Mouse (Mus musculus) adrenal gland, postnatal 10 days (tissue): ENCODE results near the gene Wnk2. TPM values are rescaled to one million over a fixed set of nuclear protein-coding genes. Genes with fewer than 3 reads are reported as not detected.

Experiments used
- DNase-seq: peaks from one replicate; pipeline ENCODE4 v3.0.0; 2021; ENCODE audit warnings: mixed read lengths
- total RNA-seq, 2 experiments: library from RNA; stranded (reverse); gene quantifications; 2 replicates each; pipeline ENCODE4 v1.2.3; 2021

The Wnk2 gene
- total RNA-seq, 2 experiments from 2014 or later, result 4.1 to 8.3 TPM

- no peak for DNase-seq
These were observed 5.4 kb downstream of the Wnk2 start for GRCm38 (mm10) chr13:49142396-49142795.

GRCm38 (mm10) chr13:49140567-49140966 is 7.2 kb downstream of the Wnk2 start:
- no peak for DNase-seq

GRCm38 (mm10) chr13:49134491-49134890 is 13.3 kb downstream of the Wnk2 start:
- no peak for DNase-seq

DNA sequence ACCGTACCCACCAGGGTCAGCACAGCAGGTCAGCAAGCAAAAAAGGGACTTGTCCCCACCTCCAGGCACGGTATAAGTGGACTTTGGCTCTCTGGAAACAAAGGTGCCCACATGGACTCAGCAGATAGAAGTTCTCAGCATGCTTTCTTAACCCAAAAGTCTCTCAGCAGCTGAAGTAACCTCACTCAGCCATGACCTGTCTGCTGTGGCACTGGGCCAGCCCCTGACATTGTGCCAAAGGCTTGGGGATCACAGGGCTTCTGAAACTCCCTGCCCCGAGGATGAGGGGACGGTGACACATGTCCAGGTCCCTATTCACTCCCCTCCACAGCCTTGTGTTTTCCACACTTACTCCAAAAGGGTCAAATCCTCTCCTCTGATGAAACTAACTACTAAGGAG is 14.7 kb downstream of the Wnk2 start:
- DNase-seq, result peak; percentile 46

DNA sequence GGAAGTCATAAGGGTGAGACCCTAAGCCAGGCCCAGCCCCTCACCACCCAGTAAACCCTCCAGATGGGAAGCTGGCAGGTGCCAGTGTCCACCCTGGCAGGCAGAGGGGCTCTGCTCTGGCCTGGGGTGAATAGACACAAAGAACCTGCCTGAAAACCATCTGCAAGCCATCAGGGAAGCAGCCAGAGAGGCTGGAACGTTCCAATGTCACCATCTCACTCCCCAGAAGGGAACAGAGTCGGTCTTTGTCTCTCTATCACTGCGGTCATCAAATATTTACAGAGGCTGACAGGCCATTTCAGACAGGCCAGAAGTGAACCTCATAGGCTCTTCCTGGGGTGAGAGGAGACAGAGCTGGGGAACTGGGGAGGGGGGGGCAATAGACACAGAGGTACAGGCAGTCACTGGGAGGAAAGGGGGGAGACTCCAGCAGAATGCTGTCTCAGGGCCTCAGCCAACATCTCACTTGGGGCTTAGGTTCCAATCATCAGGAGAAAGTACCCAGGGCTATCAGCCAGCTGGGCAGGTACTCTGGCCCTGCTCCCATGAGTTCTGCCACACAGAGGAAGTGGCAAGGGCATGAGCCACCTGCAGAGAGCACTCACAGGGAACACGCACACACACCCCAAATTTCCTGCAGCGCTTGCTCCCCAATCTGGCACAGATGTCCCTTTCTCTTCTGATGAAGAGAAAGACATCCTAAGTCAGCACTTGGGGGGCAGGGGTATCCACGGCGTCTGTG is 15.7 kb downstream of the Wnk2 start:
- DNase-seq, result no peak

GRCm38 (mm10) chr13:49131342-49131855 is 16.4 kb downstream of the Wnk2 start:
- DNase-seq, result no peak

DNA sequence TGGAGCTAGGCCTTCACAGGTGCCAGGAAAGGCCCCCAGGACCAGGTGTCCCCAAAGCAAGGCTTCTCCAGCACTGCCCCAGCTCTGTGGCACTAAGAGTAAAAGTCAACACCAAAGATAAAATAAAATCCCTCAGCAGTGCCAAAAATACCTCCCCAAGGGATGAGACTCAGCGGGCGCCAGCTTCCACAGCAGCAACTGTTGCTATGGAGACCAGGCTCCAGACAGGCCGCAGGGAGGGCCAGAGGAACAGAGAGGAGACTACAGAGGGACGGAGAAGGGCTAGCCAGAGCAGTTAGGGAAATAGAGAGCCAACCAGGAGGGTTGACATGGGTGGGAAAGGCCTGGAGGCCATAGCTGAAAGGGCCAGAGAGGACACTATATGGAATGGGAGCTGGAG is 18.0 kb downstream of the Wnk2 start:
- peak; percentile 62 for DNase-seq

DNA sequence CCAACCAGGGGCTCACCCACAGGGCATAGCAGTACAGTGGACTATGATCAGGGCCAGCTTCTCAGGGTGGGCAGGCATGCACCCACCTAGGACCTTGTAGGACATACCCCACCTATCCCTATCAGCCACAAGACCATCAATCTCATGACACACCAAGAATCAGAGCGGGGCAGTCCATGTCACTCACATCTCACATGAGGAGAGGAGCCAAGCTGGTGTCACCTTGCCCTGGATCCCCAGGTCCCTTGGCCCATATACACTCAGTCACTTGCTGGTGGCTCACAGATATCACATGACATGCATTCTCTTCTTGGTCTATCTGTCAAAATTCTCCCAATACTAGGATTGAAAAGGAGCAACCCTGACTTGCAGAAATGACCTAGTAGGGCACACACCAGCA is 18.7 kb downstream of the Wnk2 start:
- DNase-seq, result no peak

- no peak for DNase-seq
These were observed 19.8 kb downstream of the Wnk2 start for GRCm38 (mm10) chr13:49127844-49128631.

GRCm38 (mm10) chr13:49122106-49122505 is 25.7 kb downstream of the Wnk2 start:
- DNase-seq, result no peak

- DNase-seq, result no peak
These were observed 30.3 kb downstream of the Wnk2 start for GRCm38 (mm10) chr13:49117563-49117962.

- DNase-seq, result no peak
These were observed 32.9 kb downstream of the Wnk2 start for GRCm38 (mm10) chr13:49114921-49115320.

- DNase-seq, result peak; percentile 43
These were observed 33.7 kb downstream of the Wnk2 start for GRCm38 (mm10) chr13:49114116-49114515.

DNA sequence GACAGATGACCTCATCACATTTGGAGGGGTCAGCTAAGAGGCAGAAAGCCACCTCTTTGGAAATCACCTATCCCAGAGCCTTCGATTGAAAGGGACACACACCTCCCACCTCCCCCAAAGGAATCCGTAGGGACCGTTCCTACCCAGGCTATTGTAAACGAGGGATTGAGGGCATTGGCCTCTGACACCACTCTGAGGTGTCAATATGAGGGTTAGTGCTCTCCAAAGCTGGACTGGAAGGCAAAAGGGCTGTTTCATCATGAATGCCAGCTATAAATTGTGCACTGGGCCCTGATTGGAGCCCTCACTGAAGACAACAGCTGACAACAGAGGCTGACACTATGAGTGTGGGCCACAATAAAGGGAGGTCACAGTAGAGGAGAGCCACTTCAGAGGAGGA is 34.5 kb downstream of the Wnk2 start:
- DNase-seq, result no peak

- no peak for DNase-seq
These were observed 35.2 kb downstream of the Wnk2 start for GRCm38 (mm10) chr13:49112652-49113051.

GRCm38 (mm10) chr13:49109665-49110064 is 38.1 kb downstream of the Wnk2 start:
- DNase-seq, result no peak

GRCm38 (mm10) chr13:49108119-49108846 is 39.5 kb downstream of the Wnk2 start:
- DNase-seq, result no peak

GRCm38 (mm10) chr13:49103913-49104312 is 43.9 kb downstream of the Wnk2 start:
- no peak for DNase-seq

- DNase-seq, result no peak
These were observed 44.6 kb downstream of the Wnk2 start for GRCm38 (mm10) chr13:49103235-49103634.

DNA sequence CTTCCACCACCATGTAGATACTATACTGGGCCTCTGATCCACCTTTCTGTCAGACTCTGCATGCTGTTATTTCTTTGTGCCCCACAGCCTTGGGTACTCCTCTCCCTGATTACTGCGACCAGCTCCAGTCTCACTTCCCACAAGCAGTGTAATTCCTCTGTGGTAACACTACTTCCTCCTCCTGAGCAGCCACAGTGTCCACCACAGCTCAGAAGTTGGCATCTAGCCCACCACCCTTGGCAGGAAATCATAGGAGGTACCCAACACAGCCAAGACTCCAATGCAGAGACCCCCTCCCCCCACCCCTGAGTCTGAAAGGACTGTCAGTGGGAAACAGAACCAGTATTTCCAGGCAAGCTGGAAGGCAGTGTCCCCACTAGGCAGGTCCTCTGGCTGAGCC is 47.4 kb downstream of the Wnk2 start:
- DNase-seq, result peak; percentile 45

DNA sequence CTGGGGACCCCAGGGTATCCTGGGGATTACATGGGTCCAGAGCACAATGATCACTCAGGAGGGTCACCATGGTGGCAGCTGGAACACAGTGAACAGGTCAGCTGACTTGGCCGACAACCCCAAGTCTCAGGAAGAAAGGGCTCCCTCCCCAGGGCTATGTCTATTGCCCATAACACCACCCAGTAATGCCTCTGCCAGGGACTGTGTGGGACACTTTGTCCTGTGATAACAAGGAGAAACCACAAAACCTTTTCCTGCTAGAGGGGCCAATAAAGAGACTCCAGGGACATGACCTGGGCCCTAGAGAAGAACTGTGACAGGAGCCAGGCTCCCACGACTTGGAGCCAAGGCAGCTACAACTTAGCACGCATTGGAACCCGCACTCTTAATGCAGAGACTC is 51.0 kb downstream of the Wnk2 start:
- no peak for DNase-seq

DNA sequence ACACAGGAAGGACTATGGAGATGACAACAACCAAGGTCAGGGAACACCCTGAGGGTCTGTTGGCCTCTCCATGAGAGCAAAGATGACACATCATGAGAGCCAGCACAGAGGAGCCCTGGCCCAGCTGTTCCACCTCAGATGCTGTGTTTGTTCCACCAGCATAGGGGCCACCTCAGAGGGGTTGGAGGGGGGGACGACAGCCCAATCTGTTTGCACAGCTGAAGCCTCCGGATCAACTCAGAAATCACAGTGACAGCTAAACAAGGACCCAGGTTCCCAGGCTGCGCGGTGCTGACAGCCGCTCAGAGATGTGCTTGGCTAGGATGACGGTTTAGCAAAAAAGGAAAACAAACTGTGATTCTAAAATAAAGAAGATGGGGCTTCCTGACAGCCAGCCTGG is 53.1 kb downstream of the Wnk2 start:
- no peak for DNase-seq

DNA sequence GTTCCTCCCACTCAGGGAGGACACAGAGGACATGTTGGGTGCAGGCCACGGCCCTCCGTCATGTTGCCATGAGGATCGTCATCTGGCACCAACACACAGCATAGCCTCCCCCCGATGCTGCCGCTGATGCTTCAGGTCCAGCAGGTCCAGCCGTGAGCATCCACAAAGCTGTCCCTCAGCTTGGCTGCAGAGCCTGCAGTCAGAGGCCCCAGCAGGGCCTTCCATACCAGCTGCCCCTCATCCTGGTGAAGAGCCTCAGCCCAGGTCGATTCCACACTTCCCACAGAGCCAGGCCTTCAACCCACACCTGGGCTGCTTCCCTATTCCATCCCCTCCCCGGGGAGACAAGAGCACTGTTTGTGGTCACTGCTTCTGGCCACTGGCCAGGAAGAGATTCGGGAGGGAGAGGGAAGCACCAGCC is 54.3 kb downstream of the Wnk2 start:
- DNase-seq, result no peak
